Comparison of ENCODE assay signal across 8 mouse cellular contexts in the genomic region with DNA sequence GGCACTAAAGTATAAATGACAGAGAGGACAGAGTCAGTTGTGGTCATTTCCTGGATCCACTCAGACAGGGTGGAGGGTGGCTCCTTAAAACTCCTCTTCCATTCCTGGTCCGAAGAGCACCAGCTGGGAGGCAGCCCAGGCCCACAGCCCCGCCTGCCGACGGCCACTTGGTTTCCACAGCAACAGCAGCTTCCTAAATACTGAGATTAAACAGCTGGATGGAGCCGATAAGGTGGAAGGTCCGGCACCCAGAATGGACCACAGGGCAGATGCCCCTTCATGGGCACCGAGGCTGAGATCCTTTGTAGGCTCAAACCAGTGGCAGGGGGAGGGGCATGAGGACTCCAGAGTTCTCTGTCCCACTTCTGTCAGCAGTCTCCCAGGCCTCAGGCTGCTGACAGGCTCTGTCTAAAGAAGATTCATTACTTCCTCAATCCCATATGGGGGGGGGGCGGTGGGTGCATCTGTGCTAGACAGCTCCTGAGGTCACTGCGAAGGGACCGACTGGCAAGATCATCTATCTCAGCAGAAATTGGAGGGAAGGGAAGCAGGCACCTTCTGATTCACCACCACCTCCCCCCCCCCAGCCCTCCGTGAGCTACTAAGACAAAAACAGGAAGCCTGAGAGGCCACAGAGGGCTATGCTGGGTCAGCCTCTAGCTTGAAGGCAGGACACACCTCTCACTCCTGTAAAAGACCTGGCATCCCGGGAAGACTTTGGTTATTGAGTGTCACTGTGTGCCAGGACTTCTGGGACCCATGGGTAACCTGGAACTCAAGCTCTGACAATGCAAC. TPM values are rescaled to one million over a fixed set of nuclear protein-coding genes. Genes with fewer than 3 reads are reported as not detected.
DNase-seq lines count a peak whose midpoint lies in the region; ATAC-seq lines count a peak whose summit lies in the region.

No protein-coding gene starts in this region.

- no peaks in the 10 kb centered on the region for H3K36me3 ChIP-seq in splenic B cell, adult 2 months (ENCODE audit: control insufficient read depth, insufficient read depth, low read length, poor library complexity, severe bottlenecking)

- H3K27me3 ChIP-seq in splenic B cell, adult 2 months (ENCODE audit: control insufficient read depth, insufficient read depth, low read length, poor library complexity, severe bottlenecking), result no peaks in the 10 kb centered on the region

- 12% methylated on average over 12 of the region's 12 CpGs for WGBS in large intestine, adult 2 months

- intact Hi-C loops in left cerebral cortex, postnatal 14 days (cut with DNase I), result no loop called here
- intact Hi-C loops in left cerebral cortex, postnatal 36 days (cut with DNase I), result no loop called here

- DNase-seq in left cerebral cortex, postnatal 14 days (ENCODE audit: low spot score in 2 of 2), result peak; percentile 39 to 66
- no peak for DNase-seq in left cerebral cortex, postnatal 36 days (ENCODE audit: low spot score in 2 of 2)
- peak; percentile 70 for DNase-seq in embryo, embryonic 10 days (ENCODE audit: low spot score)
- peak; percentile 45 for DNase-seq in large intestine, adult 2 months (ENCODE audit: low read depth, low spot score)
- peak; percentile 47 for DNase-seq in splenic B cell, adult 2 months (ENCODE audit: low read depth, low spot score)
- DNase-seq in cerebellum, adult 18-20 months, result no peak

- ATAC-seq in hematopoietic stem cell, adult 5-6 weeks (replicated peaks in 1 of 2; ENCODE audit: insufficient read depth in 1 of 2, low FRiP score in 2 of 2, low TSS enrichment in 1 of 2, low read depth in 1 of 2, poor library complexity in 2 of 2, severe bottlenecking in 2 of 2), result peak; percentile 77 to 85
- peak; percentile 85 for ATAC-seq in megakaryocyte progenitor cell, adult 5-6 weeks (replicated peaks; ENCODE audit: poor library complexity)

RNA-seq across cellular contexts. Expression of a gene that starts 6.6 kb away (rescaled TPM):
- total RNA-seq in left cerebral cortex, postnatal 14 days (2021), result 1 to 10 TPM; 1.6 to 2.3 TPM
- total RNA-seq in left cerebral cortex, postnatal 36 days (2021), result 1 to 10 TPM; 2.0 to 3.0 TPM
- 2.6 and 3.8 TPM in 2 replicates for total RNA-seq in hematopoietic stem cell, adult 5-6 weeks (2017)
- 48.1 and 67.9 TPM in 2 replicates for polyA plus RNA-seq in large intestine, adult 2 months (2012; rRNA removed)
- 0.07 and 0.56 TPM in 2 replicates for total RNA-seq in megakaryocyte progenitor cell, adult 5-6 weeks (2015)
- 0.17 TPM in 1 of 2 replicates, not detected in the other for total RNA-seq in megakaryocyte progenitor cell, adult 5-6 weeks (2017)

RNA-seq across cellular contexts. Expression of a gene that starts 58.4 kb away (rescaled TPM):
- 100 to 1,000 TPM; 106 to 108 TPM for total RNA-seq in left cerebral cortex, postnatal 14 days (2021)
- 100 to 1,000 TPM; 136 to 145 TPM for total RNA-seq in left cerebral cortex, postnatal 36 days (2021)
- 63.5 and 70.8 TPM in 2 replicates for total RNA-seq in hematopoietic stem cell, adult 5-6 weeks (2017)
- 49.1 and 62.2 TPM in 2 replicates for polyA plus RNA-seq in large intestine, adult 2 months (2012; rRNA removed)
- 18.8 and 21.7 TPM in 2 replicates for total RNA-seq in megakaryocyte progenitor cell, adult 5-6 weeks (2015)
- 59.6 and 77.8 TPM in 2 replicates for total RNA-seq in megakaryocyte progenitor cell, adult 5-6 weeks (2017)

Comparison
In these comparisons a context has a peak if more than half of its experiments do, and no peak if none do; other contexts are left out.
1. DNase-seq: peak in left cerebral cortex, postnatal 14 days (2 of 2), embryo, embryonic 10 days (single experiment), large intestine, adult 2 months (single experiment) and splenic B cell, adult 2 months (single experiment); none in left cerebral cortex, postnatal 36 days (0 of 2) and cerebellum, adult 18-20 months (0 of 2).